Mouse (Mus musculus): ENCODE measurements at regions not wholly inside any gene's neighbourhood (a gene's known extent, or its start where the extent isn't known, plus 50 kb on each side); places are given as distances from the start of the nearest gene placed in this dataset.

DNA sequence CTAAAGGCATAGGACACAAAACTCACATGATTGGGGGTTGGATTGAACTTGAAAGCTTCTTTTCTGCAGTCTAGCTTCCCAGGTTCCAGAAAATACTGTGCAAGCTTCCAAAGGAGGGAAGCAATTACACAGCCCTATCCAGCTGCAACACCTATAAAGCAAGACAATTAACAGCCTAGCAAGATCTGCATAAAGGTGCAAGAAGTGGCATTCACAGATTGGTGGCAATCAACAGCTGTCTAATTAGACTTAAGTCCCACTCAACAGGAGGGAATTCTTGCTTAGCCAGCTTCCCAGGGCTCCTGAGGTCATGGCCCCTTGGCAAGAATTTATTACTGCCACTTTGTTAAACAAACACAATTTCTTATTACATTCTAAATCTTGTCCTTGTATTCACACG, 511.9 kb downstream of the Kcnj2 start:
- no peak for DNase-seq (ENCODE audit: low spot score)

DNA sequence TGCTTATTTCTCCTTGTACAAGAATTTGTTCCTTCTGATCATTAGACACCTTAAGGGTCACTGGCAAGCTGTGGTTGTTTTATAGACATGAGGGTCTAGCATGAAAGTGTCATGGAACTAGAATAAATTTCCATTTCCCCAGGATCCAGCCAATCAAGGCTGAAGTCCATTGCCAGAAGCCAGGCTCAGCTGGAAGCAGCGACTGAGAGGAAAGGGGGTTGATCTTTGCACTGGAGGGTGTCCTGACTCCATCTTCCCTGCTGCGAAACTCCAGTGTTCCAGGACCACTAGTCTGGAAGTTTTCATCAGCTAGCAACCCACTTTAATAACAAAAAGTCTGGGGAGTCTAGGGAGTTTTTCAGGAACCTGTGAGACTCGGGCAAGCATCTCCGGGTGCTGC, 517.0 kb downstream of the Kcnj2 start:
- no peak for DNase-seq (ENCODE audit: low spot score)

DNA sequence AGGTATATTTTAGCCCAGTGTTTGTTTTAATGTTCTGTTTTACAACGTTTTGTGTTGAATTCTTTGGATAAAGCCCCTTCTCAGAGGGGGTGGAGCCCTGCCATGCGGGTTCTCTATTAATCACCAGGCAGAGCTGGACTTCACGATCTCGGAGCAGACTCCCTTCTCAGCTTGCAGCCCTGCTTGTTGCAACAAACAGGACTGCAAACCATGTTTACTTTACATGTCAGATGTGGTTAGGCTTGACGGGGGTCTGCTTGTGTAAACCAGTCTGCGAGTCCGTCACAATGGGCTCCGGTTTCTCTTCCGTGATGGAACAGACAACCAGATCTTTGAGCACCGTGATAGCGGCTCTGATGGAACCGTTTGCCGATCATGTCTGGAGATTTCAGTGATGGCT, 517.6 kb downstream of the Kcnj2 start:
- no peak for DNase-seq (ENCODE audit: low spot score)

DNA sequence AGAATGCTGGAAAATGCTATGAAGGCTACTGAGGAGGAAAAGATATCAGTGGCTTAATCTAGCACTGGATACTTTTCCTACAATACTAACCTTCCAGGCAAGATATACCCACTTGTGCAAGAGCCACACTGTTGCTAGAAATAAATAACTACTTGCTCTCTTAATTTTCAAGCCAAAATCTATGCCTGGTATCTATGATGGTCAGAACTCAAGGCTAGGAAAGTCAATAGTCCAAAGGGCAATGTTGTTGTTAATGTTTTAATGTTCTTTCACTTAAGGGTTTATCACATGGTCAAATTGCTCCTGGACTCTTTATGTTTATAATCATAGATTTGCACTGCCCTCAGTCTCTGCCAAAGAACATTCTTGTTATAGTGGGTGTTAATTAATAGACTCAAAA, 533.5 kb downstream of the Kcnj2 start:
- no peak for DNase-seq (ENCODE audit: low spot score)

DNA sequence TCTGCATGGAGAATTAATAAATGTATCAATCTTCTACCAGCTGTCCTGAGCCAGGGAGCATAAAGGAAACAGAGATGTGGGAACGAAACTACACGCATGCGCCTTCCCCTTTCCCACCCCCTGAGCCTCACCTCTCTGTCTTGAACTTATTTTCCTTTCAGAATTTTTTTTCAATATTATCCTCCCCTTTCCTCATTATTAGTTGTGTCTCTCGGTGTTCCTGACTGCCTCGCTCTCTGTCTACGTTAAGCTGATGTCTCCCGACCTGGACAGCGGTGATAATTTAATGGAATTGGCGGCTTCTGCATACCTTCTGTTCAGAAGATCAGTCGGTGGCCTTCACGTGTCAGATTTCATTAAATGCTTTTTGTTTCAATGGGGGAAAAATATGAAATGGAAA, 539.2 kb downstream of the Kcnj2 start:
- DNase-seq (ENCODE audit: low spot score), result no peak

DNA sequence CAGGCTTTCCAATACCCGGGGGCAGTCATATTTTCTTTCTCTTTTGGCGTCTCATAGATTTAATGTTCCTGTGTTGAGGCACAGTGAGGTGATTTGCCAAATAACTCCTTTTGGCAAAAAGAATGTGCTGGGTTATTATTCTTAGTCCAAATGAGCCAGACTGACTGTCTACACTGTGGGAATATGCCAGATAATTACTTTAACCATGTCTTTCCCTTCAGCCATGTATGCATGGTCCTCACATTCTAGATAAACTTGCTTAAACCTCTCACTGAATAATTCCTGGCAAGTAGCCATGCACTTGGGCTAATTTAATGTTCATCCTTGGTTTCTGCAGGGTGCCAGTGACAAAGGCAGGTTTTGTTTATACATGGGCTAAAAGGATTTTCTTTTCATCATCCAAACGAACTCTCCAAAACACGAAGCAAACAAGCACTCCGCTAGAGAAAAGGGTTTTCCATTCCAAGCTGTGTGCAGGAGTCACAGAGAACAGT, 544.6 kb downstream of the Kcnj2 start:
- DNase-seq (ENCODE audit: low spot score), result no peak

DNA sequence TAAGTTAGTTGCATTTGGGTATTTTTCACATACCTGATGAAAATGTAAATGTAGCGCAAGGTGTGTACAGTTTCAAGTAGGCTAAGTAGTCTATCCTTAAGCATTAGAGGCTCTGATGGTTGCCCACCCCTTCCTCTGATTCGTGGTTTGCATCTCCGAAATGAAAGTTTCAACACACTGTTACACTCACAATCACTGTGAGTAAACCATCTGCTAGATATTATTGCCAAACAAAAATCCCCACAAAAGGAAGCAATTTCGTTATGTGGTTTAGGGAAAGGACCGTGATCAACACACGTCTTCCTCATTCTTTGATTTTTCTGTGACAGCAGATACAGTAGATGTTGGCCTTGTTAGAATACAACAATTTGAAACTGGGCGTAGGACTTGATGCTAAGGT, 577.6 kb downstream of the Kcnj2 start:
- no peak for DNase-seq (ENCODE audit: low spot score)

DNA sequence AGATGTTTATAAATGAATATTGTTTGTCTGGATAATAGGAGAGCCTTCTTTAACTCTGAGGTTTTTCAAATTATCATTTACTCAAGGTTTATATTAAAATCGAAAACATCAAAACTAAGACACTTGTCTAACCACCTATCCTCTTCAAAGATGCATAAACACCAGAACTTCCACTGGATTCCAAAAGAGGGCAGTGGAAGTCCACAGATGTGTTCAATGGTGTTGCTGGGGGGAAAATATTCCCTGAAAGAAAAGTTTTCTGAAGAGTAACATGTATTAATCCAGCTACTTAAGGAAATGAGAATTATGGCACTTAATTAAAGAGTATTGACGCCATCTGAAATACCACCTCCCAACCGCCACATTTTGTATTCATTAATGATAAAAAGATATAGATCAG, 586.9 kb downstream of the Kcnj2 start:
- DNase-seq (ENCODE audit: low spot score), result peak; percentile 7

DNA sequence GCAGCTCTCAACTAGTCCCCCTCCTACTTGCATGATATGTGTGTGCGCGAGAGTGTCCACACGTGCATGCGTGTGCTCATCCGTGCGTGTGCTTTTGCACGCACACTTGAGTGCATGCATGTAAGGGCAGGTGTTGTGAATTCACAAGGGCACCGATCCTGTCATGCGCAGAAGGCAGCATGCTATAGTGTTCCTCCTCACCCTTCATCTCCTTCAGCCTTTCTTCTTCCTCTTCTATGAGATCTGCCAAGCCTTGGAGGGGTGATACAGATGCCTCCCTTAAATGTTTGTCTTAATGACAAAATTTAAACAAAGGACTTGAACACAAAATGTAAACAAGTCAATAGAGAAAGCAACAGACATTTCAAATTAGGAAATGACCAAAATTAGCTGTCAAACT, 591.8 kb downstream of the Kcnj2 start:
- DNase-seq (ENCODE audit: low spot score), result no peak

DNA sequence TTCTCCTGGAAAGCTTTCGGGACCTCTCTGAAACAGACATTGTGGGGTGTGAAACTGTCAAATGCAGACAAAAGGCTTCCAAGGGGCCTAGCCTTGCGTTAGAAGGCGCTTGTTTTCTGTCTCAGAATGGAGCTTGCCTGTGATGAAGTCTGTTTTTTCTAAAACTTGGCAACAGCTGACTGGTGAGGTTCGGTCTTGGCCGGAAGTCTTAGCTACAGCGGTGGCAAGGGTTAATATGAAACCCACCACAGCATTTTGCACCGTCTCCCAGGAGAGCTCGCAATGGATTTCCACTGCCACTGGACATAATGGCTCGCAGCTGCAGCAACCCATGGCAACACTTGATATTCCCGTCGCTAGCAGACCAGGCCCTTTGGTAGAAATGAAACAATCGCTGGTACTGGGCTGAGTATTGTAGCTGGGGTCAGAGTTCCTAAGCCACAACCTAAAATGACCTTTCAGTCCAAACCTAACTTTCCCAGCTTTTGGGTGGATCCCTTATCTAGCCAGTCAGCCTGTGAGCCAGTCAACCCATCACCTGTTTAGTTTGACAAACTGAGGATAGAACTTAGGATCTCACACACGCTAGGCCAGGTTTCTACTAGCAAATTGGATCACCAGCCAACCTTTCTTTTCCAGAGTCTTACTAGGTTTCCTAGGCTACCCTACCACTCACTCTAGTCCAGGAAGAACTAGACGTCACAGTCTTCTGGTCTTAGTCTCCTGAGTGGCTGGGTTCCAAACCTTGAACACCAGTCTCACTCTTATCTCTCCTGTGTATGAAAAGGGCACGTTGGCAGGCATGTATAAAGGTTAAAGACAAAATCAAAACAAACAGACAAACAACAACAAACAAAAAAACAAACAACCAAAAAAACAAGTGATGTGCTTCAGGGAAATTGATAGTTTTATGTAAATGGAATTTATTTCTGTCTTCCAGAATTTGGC, 592.7 kb downstream of the Kcnj2 start:
- DNase-seq (ENCODE audit: low spot score), result no peak

DNA sequence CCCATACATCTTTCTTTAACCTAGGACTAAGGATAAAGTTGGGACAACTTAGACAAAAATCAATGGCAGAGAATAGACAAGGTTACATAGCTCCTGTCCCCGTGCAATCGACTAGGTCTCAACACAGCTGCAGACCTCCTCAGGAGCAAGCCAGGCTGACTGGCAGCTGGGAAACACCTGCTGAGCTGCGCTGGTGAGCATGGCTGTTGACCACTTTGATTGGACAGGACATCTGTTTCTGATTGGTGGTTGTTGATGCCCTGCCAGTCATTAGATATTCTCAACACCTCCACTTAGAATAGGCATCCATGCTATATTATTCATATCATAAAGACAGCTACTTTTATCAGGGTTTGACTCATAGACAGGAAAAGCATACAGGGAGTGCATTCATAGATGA, 597.3 kb downstream of the Kcnj2 start:
- no peak for DNase-seq (ENCODE audit: low spot score)

DNA sequence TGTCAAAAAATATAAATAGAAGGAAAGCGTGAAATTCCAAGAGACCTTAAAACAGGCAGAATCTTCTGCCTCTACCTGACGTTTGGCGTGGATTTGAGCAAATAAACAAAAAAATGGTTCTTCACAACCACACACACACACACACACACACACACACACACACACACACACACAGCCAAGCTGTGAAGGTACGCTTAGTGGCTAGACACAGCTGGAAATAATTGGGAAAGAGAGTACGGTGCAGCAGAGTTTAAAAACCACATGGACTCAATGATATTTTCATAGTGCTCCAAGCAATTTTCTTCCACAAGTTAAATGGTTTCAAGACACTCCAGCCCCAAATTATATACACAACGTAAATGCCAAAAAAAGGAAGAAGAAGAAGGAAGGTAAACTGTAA, 600.4 kb downstream of the Kcnj2 start:
- DNase-seq (ENCODE audit: low spot score), result no peak

DNA sequence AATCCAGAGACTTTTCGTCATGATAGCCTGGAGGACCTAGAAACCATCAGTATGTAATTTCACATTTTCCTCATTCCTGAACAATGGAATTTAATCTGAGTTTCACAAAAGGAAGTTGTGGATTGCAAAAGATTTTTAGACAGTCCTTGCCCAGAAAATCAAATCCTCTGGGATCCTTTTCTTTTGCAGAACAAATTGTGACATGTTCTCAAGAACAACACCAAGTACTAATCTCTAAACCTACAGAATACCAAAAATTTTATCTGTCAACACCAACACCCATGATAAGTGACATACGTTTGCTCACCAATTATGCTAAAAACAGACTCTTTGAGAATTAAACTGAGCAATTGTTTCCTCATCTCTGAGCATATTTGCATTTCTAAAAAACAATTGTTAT, 605.9 kb downstream of the Kcnj2 start:
- DNase-seq (ENCODE audit: low spot score), result no peak

DNA sequence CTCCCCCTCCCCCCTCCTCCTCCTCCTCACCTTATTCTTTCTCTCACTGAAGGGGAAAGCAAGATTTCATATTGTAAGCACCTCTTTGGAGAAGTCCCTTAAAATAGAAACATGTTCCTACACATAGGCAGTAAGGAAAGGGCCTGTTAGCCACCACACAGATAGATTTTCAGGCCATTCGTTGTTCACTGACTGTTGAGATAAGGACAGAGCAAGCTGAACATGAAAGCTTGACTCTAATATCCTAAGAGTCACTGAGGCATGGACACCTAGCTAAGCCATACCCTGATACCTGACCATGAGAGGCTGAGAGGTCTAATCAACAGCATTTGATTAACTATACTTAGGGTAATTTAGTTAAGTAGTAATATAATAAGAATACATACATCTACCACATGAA, 609.7 kb downstream of the Kcnj2 start:
- DNase-seq (ENCODE audit: low spot score), result no peak

DNA sequence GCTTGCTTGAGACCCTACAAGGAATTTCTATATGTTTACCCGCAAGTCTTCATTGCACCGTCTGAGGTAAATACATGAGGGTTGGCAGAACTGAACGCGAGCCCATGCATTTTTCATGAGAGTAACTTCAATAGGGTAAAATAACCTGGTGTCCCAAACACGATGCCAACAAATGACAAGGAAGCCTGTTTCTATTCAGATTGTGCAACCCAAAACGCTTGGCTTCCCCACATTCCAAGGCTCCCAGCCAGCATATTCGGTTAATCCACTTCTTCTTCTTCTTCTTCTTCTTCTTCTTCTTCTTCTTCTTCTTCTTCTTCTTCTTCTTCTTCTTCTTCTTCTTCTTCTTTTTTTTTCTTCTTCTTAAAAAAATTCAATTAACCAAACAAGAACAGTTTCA, 616.4 kb downstream of the Kcnj2 start:
- no peak for DNase-seq (ENCODE audit: low spot score)

DNA sequence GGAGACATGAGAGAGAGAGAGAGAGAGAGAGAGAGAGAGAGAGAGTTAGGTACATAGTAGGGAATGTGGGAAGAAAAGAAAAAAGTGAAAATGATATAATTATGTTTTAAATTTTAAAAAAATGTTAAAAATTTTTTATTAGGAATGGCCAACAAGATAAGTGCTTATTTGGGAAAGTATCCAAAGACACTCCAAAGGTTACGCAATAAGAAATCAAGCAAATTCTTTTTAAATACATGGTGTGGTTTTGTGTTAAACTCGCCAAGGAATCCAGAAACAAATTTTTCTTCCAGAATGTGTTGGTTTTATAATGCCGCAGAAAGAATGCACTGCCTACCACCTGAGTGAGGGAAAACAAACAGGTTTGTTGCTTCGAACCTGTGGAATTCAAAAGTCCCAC, 617.9 kb downstream of the Kcnj2 start:
- DNase-seq (ENCODE audit: low spot score), result no peak

DNA sequence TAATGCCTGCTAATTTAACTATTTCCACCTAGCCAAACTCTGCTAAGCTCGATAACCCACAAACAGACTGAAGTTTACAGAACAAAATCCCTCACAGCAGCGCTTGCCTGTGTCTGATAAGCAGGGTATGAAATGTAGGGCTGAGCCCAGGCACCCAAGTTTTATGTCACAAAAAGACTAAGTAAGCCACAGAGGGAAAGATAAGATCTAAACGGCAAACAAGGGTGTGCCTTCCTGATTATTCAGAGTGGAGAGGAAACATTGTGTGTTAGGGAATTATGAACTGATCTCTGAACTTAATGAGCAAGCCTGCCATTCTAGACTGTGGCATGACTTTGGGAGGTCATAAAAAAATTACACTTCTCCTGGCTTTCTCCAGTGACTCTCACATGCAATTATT, 621.8 kb downstream of the Kcnj2 start:
- DNase-seq (ENCODE audit: low spot score), result no peak

DNA sequence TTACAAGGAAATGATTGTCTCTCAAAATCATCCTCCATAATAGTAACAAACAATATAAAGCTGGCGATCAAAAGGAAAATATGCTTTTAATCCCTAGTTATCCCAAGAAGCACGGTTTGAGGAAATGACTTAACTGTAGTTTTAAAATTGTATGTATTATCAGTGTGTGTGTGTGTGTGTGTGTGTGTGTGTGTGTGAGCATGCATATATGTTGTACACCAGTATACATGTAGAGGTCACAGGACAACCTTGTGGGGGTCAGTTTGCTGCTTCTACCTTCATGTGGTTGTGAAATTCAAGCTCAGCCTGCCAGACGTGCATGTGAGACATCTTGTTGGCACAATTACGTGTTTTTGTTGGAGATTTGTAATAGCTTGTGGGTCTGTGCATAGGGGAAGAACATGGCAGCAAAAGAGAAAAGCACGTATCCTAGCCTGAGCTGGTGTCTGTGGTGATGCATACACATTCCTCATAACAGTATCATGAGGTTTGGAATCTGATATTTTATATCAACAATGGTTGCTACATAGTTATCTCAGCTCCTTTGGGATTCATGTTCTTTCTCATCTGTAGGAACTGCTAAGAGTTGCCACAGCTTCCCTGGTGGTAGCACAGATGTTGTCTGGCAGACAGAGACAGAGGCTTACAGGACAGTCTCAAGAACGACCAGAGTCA, 622.4 kb downstream of the Kcnj2 start:
- no peak for DNase-seq (ENCODE audit: low spot score)

DNA sequence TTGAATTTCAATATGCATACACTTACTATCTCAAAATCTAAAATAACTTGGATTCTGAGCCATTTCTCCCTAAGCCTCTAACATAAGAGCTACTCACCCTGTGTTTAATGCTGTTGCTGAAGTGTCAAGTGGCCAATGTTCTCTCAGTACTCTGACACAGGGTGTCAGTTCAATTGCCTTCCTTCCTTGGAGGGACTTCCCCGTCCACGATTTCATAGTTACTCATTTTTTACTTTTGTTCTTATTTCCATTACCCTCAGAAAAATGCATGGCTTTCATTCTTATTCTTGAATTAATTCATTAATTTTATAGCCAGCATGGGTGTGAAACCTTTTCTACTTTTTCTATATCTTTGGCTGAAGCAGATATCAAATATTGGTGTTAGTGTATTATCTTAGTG, 623.9 kb downstream of the Kcnj2 start:
- no peak for DNase-seq (ENCODE audit: low spot score)

DNA sequence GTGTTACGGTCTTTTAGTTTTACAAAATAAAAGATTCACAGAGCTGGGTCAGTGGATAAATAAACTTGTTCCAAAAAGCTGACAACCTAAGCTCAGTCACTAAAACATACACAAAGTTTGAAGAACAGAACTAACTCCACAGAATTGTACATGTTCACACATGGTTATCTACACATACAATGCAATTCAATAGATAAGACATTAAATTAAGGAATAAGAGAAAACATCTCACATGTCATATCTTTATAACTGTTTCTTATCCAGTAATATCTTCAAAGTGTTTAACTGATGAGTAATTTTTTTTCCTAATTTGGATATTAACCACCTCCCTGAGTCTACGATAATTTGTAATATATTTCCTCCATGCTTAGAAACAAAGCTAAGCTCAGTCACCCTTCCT, 625.5 kb downstream of the Kcnj2 start:
- no peak for DNase-seq (ENCODE audit: low spot score)

DNA sequence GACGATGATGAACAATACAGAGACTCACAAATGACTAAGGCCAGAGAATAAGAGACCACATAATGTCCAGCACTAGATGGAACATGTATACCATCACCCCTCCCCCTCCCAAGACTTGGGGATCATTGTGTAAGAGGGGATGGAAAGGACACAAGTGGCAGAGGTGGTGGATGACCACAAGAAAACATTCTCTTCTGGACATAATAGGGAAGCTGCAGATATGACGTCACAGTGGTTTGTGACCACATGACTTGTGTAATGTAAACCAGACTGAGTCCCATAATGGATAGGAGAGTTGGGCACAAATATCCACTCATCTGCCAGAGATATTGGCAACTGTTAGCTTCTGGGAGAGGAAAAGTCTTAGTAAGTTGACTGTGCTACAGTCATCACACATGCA, 630.7 kb downstream of the Kcnj2 start:
- DNase-seq (ENCODE audit: low spot score), result no peak

DNA sequence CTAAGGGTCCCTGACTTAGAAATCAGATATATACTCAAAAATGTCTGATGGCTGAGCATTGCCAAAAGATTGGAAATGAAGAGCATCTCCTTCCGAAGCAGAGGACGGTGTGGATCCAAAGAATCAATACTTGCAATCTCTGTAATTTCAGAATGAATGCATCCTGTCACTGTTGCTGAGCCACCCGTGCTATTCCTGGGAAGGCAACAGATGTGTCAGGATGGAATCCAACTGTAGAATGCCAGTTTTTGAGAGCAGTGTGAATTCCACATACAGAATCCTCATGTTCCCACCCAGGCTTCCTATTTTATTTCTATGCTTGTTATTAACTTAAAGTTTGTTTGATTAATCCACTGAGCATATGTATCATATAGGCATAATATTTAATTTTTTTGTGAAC, 633.9 kb downstream of the Kcnj2 start:
- DNase-seq (ENCODE audit: low spot score), result no peak

DNA sequence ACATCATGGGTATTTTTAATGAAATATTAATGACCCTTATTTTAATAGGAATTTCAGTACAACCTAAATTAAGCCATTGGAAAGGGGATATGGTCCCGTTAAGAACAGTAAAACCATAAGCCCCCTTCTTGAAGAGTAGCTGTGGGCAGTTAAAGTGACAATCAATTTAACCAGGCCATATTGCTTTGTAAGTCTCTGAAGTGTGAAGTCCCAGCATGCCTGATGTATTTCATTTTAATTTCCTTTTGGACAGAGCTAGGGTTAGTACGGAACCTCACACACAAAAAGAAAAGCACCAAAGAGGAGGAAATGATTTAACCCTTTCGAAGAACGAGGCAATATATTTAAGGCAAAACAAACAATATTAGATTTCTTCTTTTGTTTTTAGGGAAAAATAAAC, 640.9 kb downstream of the Kcnj2 start:
- DNase-seq (ENCODE audit: low spot score), result no peak

DNA sequence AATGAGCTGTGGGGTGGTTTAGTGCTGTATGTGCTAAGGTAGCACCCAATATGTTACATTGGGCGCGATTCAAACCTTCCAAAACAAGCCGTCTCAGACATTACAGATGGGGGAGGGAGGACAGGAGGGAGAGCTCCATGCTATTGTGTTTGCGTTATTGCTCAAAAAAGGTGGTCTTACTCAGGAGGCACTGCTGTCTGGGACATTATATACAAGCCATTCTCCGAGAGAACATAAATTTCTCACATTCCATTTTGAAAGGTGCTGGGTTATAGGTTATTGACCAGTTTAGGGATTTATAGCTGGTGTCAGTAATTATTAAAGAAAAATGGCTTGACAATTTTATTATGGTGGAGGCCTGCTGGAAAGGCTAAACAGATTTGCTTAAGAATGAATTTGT, 649.4 kb downstream of the Kcnj2 start:
- DNase-seq (ENCODE audit: low spot score), result no peak

Measured in ovary, postnatal 14 days (tissue).